Mouse (Mus musculus) heart, postnatal 4 days (tissue): Measurements from ENCODE around the gene Hic1. TPM values are rescaled to one million over a fixed set of nuclear protein-coding genes. Genes with fewer than 3 reads are reported as not detected.

ENCODE experiments used
- DNase-seq: peaks from one replicate; pipeline ENCODE4 v3.0.0; 2021
- total RNA-seq, 2 experiments: library from RNA; stranded (reverse); gene quantifications; 2 replicates each; pipeline ENCODE4 v1.2.3; 2021

Gene Hic1
- total RNA-seq, 2 experiments from 2014 or later = 42.6 to 49.5 TPM

DNA sequence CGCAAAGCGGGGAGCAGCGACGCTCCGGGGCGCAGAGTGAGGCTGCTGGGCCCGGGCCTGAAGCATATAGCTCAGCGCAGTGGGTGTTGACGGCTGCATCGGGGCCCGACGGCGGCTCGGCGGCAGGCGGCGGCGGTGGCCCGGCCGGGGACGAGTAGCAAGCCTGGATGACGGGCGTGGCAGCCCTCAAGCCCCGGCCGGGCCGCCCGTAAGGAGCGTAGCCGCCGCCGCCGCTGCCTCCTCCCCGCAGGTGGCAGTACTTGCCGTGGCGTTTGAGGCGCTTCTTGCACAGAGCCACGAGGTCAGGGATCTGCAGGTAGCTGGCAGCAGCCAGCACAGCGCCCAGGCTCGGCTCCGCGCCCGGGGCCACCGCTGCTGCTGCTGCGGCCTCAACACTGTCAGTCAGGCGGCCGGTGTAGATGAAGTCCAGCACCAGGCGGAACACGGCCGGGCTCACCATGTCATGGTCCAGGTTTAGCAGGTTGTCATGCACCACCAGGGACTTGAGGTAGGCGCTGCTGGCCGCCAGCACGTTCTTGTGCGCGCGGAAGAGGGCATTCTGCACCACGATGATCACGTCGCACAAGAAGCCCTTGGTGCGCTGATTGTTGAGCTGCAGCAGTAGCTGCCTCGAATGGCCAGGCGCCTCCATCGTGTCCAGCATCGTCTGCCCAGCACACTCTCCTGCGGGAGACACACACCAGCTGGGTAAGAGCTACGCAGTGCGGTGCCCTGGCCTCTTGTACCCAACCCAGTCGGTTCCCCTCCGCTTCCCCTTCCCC lies 2.3 kb downstream of the Hic1 start:
- DNase-seq = peak; percentile 59

- peak; percentile 47 for DNase-seq
Observed at GRCm38 (mm10) chr11:75166193-75166842, 3.0 kb downstream of the Hic1 start.

DNA sequence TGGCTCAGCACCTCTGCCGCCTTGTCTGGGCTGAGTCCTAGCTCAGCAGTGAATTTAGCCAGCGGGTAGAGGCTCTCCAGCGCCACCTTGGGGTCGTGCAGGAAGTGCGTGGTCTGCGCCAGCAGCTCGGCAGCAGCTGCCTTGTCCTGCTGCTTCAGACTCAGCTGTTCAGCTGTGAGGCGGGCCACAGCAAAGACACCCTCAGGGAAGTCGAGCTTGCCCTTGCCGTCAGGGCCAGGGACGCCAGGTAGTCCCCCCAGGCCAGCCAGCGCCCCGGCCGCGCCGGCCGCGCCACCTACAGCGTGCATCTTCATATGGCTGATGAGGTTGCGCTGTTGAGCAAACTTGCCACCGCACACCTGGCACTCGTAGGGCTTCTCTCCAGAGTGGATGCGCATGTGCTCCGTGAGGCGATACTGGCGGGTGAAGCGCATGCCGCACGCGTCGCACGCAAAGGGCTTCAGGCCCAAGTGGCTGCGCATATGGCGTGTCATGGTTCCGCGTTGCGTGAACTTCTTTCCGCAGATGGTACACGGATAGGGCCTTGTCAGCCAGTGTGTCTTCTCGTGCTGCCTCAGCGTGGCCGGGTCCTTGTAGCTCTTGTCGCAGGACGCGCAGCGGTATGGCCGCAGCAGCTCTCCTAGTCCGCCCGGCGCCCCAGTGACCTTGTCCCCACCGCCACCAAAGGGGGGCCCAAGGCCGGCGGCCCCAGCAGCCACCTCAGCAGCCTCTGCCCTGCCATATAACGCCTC lies 3.7 kb downstream of the Hic1 start:
- peak; percentile 89 for DNase-seq

- no peak for DNase-seq
Observed at GRCm38 (mm10) chr11:75164750-75165149, 4.6 kb downstream of the Hic1 start.

GRCm38 (mm10) chr11:75164051-75164450 lies 5.3 kb downstream of the Hic1 start:
- DNase-seq = no peak

- no peak for DNase-seq
Observed at GRCm38 (mm10) chr11:75163379-75163778, 5.9 kb downstream of the Hic1 start.

DNA sequence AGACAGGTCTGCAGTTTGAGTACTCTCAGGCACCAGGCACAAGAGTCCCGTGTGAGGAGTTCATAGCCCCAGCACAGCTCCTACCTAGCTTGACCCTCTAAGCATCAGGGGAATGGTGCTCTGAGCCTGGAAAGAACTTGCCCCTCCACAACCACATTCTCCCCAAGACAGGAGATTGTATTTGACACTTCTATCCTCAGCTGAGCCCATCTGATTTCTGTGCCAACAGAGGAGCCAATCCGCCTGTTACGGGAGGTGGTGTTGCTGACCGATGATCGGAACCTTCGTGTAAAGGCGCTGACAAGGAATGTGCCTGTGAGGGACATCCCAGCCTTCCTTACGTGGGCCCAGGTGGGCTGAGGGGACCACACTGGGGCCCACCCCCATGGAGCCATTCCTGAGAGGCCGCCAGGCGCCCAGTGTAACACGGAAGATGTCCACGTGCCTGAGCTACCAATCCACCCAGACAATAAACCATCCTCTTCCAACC lies 6.7 kb downstream of the Hic1 start:
- DNase-seq = no peak

DNA sequence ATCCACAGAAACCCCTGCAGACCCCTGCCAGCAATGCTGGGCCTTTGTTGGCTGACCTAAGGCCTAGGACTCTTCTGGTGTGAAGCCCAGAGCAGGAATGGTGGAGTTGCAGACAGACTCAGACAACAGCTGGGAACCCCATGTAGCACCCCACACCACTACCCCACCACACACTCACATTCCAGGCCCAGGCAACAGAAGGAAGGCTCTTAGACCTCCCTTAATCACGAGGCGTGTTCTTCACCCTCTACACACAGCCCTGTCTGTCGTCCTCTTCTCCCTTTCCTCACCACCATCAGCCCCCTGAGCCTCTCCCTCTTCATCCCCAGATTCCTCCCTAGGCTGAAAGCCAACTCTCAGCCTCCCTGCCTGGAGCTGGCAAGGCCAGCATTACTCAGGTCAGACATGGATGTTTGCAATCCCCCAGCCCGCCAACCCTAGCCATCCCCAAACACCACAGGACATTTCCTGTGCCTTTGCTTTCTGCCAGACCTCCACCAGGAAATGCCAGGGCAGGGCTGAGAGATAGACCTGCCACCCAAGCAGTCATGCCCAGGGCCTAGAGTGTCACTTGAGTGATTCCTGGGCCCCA lies 7.8 kb downstream of the Hic1 start:
- peak; percentile 46 for DNase-seq

- DNase-seq = no peak
Observed at GRCm38 (mm10) chr11:75160954-75161353, 8.4 kb downstream of the Hic1 start.

- DNase-seq = peak; percentile 79
Observed at GRCm38 (mm10) chr11:75159564-75159963, 9.8 kb downstream of the Hic1 start.

DNA sequence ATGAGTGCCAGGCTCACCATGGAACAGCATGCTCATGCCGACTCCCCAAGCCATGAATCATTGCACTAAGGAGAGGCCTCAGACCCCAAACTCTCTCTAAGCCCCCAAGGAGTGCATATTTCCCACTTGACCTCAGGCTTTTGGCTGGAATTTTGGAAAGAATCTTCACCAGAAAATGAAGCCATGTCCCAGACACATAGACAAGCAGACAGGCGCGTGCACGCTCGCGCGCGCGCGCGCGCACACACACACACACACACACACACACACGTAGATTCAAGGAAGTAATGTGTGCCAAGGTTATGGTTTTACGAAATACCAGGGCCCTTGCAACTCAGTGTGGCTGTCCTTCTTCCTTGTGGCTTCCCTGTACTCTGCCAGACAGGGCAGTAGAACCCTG lies 10.9 kb downstream of the Hic1 start:
- DNase-seq = peak; percentile 50

DNA sequence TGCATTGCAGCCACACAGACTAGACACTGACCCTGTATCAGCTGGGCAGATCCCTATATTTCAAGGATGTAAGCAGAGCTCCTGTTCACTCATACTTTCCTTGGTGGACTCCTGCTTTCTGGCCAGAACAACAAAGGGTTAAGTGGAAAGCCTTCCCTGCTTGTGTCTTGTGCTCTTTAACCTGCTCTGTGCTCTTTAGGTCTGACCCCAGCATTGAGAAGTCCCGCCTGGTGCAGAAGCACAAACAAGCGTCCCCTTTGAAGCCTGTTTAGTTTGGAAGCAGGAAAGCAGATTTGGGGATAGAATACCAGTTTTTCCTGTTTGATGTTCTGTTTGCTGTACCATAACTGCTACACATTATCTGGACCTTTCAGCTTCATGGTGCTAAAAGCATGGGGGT lies 11.4 kb downstream of the Hic1 start:
- DNase-seq = no peak

GRCm38 (mm10) chr11:75157037-75157436 lies 12.3 kb downstream of the Hic1 start:
- peak; percentile 35 for DNase-seq

DNA sequence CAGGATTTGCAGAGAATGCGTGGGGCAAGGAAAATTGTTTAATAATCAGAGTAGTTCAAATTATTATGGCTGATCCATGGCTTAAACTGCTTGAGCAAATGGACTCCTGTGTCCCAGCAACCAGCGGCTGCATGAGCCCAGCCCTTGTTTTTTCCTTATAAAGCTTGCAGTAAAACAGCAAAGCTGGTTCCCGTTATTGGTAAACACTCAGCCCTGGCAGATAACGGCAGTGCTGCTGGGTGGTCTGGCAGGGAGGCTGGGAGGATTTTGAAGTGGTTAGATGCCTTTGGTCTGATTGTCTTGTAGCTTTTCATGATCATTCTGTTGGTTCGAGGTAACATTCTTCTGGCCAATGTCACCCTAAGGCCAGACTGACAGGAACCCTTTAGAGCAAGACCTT lies 12.9 kb downstream of the Hic1 start:
- DNase-seq = no peak

GRCm38 (mm10) chr11:75155985-75156384 lies 13.3 kb downstream of the Hic1 start:
- peak; percentile 9 for DNase-seq

GRCm38 (mm10) chr11:75154053-75154585 lies 15.2 kb downstream of the Hic1 start:
- DNase-seq = peak; percentile 11

GRCm38 (mm10) chr11:75152603-75153557 lies 16.4 kb downstream of the Hic1 start:
- DNase-seq = peak; percentile 69

GRCm38 (mm10) chr11:75150346-75150745 lies 19.0 kb downstream of the Hic1 start:
- no peak for DNase-seq

- peak; percentile 42 for DNase-seq
Observed at GRCm38 (mm10) chr11:75148332-75149035, 20.8 kb downstream of the Hic1 start.

DNA sequence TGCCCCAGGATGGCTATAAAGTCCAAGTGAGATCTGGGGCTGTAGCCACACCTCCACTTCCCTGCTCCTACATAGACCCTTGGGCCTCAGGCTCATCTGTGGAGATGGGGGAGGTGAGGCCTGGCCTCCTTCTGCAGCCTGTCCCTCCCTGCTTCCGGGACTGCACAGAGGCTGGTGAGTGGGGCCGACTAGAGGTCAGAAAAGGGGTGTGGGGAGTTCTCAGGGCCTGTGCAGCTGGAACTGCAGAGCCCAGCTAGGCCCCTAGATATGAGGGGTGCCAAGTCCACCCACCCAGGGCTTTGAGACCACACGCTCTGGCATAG lies 21.5 kb downstream of the Hic1 start:
- peak; percentile 67 for DNase-seq
